Mouse (Mus musculus) myocyte (in vitro differentiated cells): ENCODE results near the gene Dap. TPM values are rescaled to one million over a fixed set of nuclear protein-coding genes. Genes with fewer than 3 reads are reported as not detected.

Source experiments
- H3K27me3 ChIP-seq: one replicate; pipeline ENCODE4 v1.6.1; 2011; ENCODE audit not compliant: control insufficient read depth, insufficient read depth, insufficient read length
- H3K36me3 ChIP-seq: one replicate; pipeline ENCODE4 v1.6.1; 2011; ENCODE audit not compliant: control insufficient read depth, insufficient read depth
- H3K4me2 ChIP-seq: one replicate; pipeline ENCODE4 v1.6.1; 2011; ENCODE audit warnings: low read depth, control low read depth
- H3K4me3 ChIP-seq: one replicate; pipeline ENCODE4 v1.5.1; 2011; ENCODE audit warnings: mild to moderate bottlenecking, control low read depth, moderate library complexity
- H3K79me2 ChIP-seq: one replicate; pipeline ENCODE4 v1.6.1; 2011; ENCODE audit not compliant: control insufficient read depth, insufficient read depth
- H3ac ChIP-seq: one replicate; pipeline ENCODE4 v1.6.1; 2011; ENCODE audit not compliant: control insufficient read depth, insufficient read length
- CEBPB ChIP-seq: IDR thresholded peaks from 2 replicates; pipeline ENCODE4 v1.6.1; 2011; ENCODE audit warnings: mild to moderate bottlenecking, moderate library complexity; ENCODE audit not compliant: poor library complexity, insufficient read depth, severe bottlenecking
- E2F4 ChIP-seq: IDR thresholded peaks from one replicate; pipeline ENCODE4 v1.6.1; 2011; ENCODE audit warnings: mild to moderate bottlenecking, control low read depth, moderate library complexity; ENCODE audit not compliant: insufficient read depth
- MAX ChIP-seq: IDR thresholded peaks from one replicate; pipeline ENCODE4 v1.6.1; 2011; ENCODE audit warnings: low read depth, mild to moderate bottlenecking, control low read depth
- MYOD1 ChIP-seq, 3 experiments: IDR thresholded peaks; one replicate each; pipeline ENCODE4 v1.6.1; 2011; ENCODE audit warnings: control low read depth in 2 of 3, low read depth in 2 of 3, mild to moderate bottlenecking in 2 of 3, moderate library complexity in 1 of 3; ENCODE audit not compliant: insufficient read length in 2 of 3, control insufficient read depth in 1 of 3
- MYOG ChIP-seq, 3 experiments: IDR thresholded peaks; one replicate each; pipeline ENCODE4 v1.6.1; 2011; ENCODE audit warnings: control low read depth in 2 of 3, low read depth in 2 of 3, mild to moderate bottlenecking in 2 of 3; ENCODE audit not compliant: insufficient read length in 2 of 3, control insufficient read depth in 1 of 3, insufficient read depth in 1 of 3
- POLR2A ChIP-seq: IDR thresholded peaks from one replicate; pipeline ENCODE4 v1.6.1; 2011; ENCODE audit warnings: low read depth, mild to moderate bottlenecking, control low read depth, moderate library complexity; ENCODE audit not compliant: insufficient read length
- POLR2AphosphoS2 ChIP-seq: IDR thresholded peaks from one replicate; pipeline ENCODE4 v1.6.1; 2011; ENCODE audit warnings: low read depth, control low read depth; ENCODE audit not compliant: insufficient read length
- REST ChIP-seq: IDR thresholded peaks from one replicate; pipeline ENCODE4 v1.6.1; 2011; ENCODE audit warnings: mild to moderate bottlenecking, control low read depth, moderate library complexity; ENCODE audit not compliant: insufficient read depth, insufficient read length
- SRF ChIP-seq: IDR thresholded peaks from one replicate; pipeline ENCODE4 v1.6.1; 2011; ENCODE audit warnings: low read depth; ENCODE audit not compliant: control insufficient read depth, insufficient read length
- TCF12 ChIP-seq: IDR thresholded peaks from one replicate; pipeline ENCODE4 v1.6.1; 2011; ENCODE audit warnings: mild to moderate bottlenecking, control low read depth; ENCODE audit not compliant: poor library complexity, insufficient read depth, severe bottlenecking
- TCF3 ChIP-seq: IDR thresholded peaks from one replicate; pipeline ENCODE4 v1.6.1; 2011; ENCODE audit warnings: low read depth, control low read depth; ENCODE audit not compliant: insufficient read length
- USF1 ChIP-seq: IDR thresholded peaks from one replicate; pipeline ENCODE4 v1.6.1; 2011; ENCODE audit warnings: low read depth, mild to moderate bottlenecking, control low read depth, moderate library complexity
- polyA plus RNA-seq: library from polyadenylated mRNA; unstranded; fragments of >200 nt; fragmentation: generic; extraction: Trizol; gene quantifications from one replicate; pipeline ENCODE4 v1.2.1, GENCODE M21; 2012; ENCODE audit warnings: missing spikeins

The Dap gene
- polyA plus RNA-seq, 1 experiment = 417 TPM

DNA sequence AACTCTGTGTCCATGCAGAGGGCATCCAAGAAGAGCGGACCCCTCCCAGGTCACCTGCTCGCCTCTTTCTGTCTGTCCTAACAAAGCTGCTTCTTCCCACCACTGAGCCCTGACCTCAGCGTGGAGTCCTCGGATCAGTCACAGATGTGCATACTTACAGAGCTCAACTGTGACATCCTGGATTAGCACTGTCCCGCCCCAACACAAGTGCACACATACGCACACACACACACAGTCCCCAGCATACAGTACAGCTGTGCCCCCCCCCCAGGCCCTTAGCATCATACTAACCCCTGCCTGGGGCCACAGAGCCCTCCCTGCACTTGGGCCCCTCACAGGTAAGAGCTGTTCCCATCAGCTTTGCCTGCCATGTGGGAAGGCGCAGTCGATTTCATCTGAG, 41.3 kb downstream of the Dap start:
- Histone ChIP-seq H3K36me3 (peaks cover 11% of the 10 kb centered on the region), H3K79me2 (peaks cover 15% of the 10 kb centered on the region)
- TF ChIP-seq POLR2AphosphoS2 (no peak), SRF (no peak), MYOD1 (IDR thresholded peaks at IDR 0.05; ENCODE audit: control insufficient read depth in 1 of 3, insufficient read length in 2 of 3, low read depth in 2 of 3) (no peak), USF1 (no peak), CEBPB (no peak), E2F4 (no peak), MYOG (IDR thresholded peaks at IDR 0.05; ENCODE audit: control insufficient read depth in 1 of 3, insufficient read depth in 1 of 3, insufficient read length in 2 of 3, low read depth in 2 of 3) (no peak), MAX (no peak), REST (no peak), POLR2A (no peak), TCF3 (no peak), TCF12 (no peak)

DNA sequence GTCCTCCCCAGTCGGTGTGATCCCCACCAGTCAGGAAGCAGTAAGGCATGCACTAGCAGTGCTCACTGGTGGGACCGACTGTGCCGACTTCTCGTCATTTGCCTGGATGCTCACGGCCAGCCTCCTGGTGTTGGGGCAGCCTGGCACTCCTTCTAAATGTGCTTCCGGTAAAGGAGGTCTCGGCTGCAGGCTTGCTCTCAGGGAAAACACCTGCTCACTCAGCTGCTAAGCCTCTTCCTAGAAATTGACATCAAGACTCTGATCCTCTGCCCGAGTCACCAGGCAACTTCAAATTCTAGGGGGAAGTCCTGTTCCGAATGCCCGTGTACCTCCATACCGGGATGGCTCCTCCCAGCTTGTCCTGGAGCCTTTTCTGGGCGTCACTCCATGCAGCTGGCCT, 41.7 kb downstream of the Dap start:
- no peak overlapping the region for H3K4me3 ChIP-seq
- TF ChIP-seq MYOD1 (IDR thresholded peaks at IDR 0.05; ENCODE audit: control insufficient read depth in 1 of 3, insufficient read length in 2 of 3, low read depth in 2 of 3) (peak in 1 of 3 experiments; percentile 50), MYOG (IDR thresholded peaks at IDR 0.05; ENCODE audit: control insufficient read depth in 1 of 3, insufficient read depth in 1 of 3, insufficient read length in 2 of 3, low read depth in 2 of 3) (peak in 2 of 3 experiments; percentile 3 to 4), MAX (no peak)
- H3K79me2 ChIP-seq = peaks cover 15% of the 10 kb centered on the region
- no peak overlapping the region for H3ac ChIP-seq
- no peaks in the 10 kb centered on the region for H3K27me3 ChIP-seq
- H3K4me2 ChIP-seq = no peak overlapping the region
- peaks cover 11% of the 10 kb centered on the region for H3K36me3 ChIP-seq

More for the DNA sequence above, 41.3 kb downstream of the Dap start:
- H3ac ChIP-seq = no peak overlapping the region
- no peak overlapping the region for H3K4me3 ChIP-seq
- no peak overlapping the region for H3K4me2 ChIP-seq
- H3K27me3 ChIP-seq = no peaks in the 10 kb centered on the region

DNA sequence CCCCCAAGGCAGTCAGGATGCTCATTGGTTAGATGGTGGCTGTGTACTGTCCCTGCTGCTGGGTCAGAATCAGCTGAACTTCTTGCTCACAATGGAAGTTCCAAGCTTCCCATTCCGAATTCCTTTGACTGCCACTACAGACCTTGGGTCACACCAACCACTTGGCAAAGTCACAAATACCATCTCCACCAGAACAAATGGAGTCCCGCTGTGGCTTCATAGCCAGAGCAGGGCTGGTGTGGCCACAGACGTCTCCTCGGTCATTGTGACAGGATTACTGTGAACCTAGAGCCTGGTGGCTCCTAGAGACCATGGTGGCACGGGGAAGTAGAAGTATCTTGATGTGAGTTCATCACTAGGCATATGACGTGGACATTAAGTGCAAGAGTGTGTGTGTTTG, 44.0 kb downstream of the Dap start:
- H3K27me3 ChIP-seq = no peaks in the 10 kb centered on the region
- TF ChIP-seq MYOD1 (IDR thresholded peaks at IDR 0.05; ENCODE audit: control insufficient read depth in 1 of 3, insufficient read length in 2 of 3, low read depth in 2 of 3) (no peak), POLR2AphosphoS2 (no peak), TCF3 (no peak), MYOG (IDR thresholded peaks at IDR 0.05; ENCODE audit: control insufficient read depth in 1 of 3, insufficient read depth in 1 of 3, insufficient read length in 2 of 3, low read depth in 2 of 3) (peak in 1 of 3 experiments; percentile 57)
- peaks cover 14% of the 10 kb centered on the region for H3K36me3 ChIP-seq
- H3K4me3 ChIP-seq = no peak overlapping the region
- H3K4me2 ChIP-seq = no peak overlapping the region
- H3K79me2 ChIP-seq = peaks cover 15% of the 10 kb centered on the region
- no peak overlapping the region for H3ac ChIP-seq

DNA sequence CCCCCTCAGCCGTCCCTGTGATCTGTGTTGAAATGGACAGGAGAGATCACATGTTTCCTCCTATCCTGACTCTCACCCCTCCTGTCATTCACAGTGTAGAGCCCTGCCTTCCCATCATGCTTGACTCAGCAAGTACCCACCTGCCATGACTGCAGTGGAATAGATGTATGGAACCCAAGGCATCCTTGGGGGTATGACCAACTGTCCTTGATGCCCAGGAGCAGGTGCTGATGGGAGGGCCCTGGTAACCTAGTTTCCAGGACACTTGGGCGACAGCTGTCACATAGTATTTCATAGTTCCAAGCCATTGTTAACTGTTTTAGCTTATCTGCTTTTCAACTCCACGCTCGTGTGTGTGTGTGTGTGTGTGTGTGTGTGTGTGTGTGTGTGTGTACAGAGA, 45.4 kb downstream of the Dap start:
- peaks cover 28% of the 10 kb centered on the region for H3K36me3 ChIP-seq
- peaks cover 15% of the 10 kb centered on the region for H3K79me2 ChIP-seq
- H3K4me3 ChIP-seq = no peak overlapping the region
- no peak overlapping the region for H3ac ChIP-seq
- TF ChIP-seq MYOD1 (IDR thresholded peaks at IDR 0.05; ENCODE audit: control insufficient read depth in 1 of 3, insufficient read length in 2 of 3, low read depth in 2 of 3) (peak; percentile 99 to 100 (median 100)), SRF (peak; percentile 34), TCF12 (peak; percentile 95), POLR2A (no peak), REST (no peak), TCF3 (peak; percentile 84), MYOG (IDR thresholded peaks at IDR 0.05; ENCODE audit: control insufficient read depth in 1 of 3, insufficient read depth in 1 of 3, insufficient read length in 2 of 3, low read depth in 2 of 3) (peak; percentile 85 to 98 (median 91))
- no peak overlapping the region for H3K4me2 ChIP-seq
- no peaks in the 10 kb centered on the region for H3K27me3 ChIP-seq

DNA sequence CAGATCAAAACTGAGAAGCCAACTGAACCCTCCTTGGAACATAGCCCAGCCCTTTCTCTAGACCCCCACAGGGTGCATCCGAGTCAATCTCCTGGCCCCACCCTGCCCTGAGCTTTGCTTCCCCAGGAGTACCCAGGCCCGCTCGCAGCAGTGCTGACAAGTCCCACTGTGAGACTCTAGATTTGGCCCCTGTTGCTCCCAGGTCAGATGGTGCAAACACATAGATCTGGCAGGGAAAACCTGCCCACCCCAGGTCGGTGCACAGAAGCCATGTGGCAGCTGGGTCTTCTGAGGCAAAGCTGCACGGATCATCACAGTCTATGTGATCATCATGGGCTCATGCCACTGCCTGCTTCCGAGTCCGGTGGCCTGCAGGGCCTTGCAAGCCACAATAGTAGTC, 48.6 kb downstream of the Dap start:
- Histone ChIP-seq H3K36me3 (peaks cover 31% of the 10 kb centered on the region), H3K4me2 (no peak overlapping the region), H3K4me3 (no peak overlapping the region), H3ac (no peak overlapping the region), H3K27me3 (no peaks in the 10 kb centered on the region), H3K79me2 (peaks cover 4% of the 10 kb centered on the region)
- TF ChIP-seq MYOG (IDR thresholded peaks at IDR 0.05; ENCODE audit: control insufficient read depth in 1 of 3, insufficient read depth in 1 of 3, insufficient read length in 2 of 3, low read depth in 2 of 3) (no peak), TCF12 (no peak), CEBPB (no peak), MAX (no peak), REST (no peak)
